Mouse (Mus musculus): ENCODE measurements at regions not wholly inside any gene's neighbourhood (a gene's known extent, or its start where the extent isn't known, plus 50 kb on each side); places are given as distances from the start of the nearest gene placed in this dataset.

DNA sequence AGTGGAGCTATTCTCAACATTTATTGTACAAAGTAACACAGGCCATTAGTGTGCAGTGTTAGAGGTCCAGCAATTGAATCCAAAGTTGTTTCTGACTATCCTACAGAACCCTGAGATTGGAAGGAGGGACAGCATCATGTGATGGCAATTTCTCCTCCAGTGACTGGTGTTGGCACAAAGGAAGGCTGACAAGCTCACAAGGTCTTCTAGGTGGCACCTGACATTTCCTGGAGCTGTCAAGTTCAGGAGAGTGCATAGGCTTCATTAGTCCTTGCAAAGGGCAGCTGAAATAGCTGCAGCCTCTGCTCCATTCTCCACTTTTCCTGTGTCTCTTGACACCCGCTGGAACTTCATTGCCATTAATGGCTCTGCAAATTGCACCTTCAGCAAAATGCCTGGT is 80.6 kb upstream of the B3gat1 start:
- Histone ChIP-seq H3K36me3 (ENCODE audit: insufficient read depth, low read length) (no peaks in the 10 kb centered on the region), H3K4me3 (ENCODE audit: low read length) (no peak overlapping the region), H3K4me1 (ENCODE audit: insufficient read depth, low read length) (no peaks in the 10 kb centered on the region), H3K9me3 (ENCODE audit: low read length) (no peaks in the 10 kb centered on the region), H3K27ac (no peak overlapping the region), H3K4me2 (ENCODE audit: low read depth, low read length) (no peak overlapping the region), H3K9ac (replicated peaks; ENCODE audit: low read length) (no peak overlapping the region), H3K27me3 (ENCODE audit: insufficient read depth, low read length) (no peaks in the 10 kb centered on the region)
- ATAC-seq, result no peak
- DNase-seq (ENCODE audit: low spot score), result no peak
- 82% methylated on average over 1 of the region's 1 CpGs for whole genome bisulfite sequencing
- TF ChIP-seq CTCF (IDR thresholded peaks at IDR 0.05; ENCODE audit: low read depth), result no peak

DNA sequence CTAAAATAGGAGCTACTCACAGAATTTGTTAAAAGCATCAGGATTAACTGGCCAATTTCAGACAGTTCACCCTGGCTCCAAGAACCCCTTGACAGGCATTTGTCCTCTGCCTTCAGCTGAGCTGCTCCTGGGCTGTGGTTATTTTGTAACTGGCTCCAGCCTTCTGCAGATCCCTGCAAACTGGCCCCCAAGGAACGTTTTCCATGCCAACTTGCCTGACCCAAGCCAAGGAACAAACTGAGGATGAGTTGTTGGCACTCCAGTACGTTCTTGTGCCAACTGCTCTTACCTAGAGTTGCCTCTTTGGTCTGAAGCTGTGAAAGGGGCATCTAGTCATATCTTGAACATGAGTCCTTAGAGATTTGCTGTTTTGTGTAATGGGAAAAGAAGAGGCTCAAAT is 74.2 kb upstream of the B3gat1 start:
- WGBS, result 60% methylated on average over 2 of the region's 2 CpGs
- H3K27ac ChIP-seq, result no peak overlapping the region
- no peak overlapping the region for H3K4me2 ChIP-seq (ENCODE audit: low read depth, low read length)
- DNase-seq (ENCODE audit: low spot score), result no peak
- no peaks in the 10 kb centered on the region for H3K27me3 ChIP-seq (ENCODE audit: insufficient read depth, low read length)
- ATAC-seq, result no peak
- no peaks in the 10 kb centered on the region for H3K4me1 ChIP-seq (ENCODE audit: insufficient read depth, low read length)
- no peak overlapping the region for H3K9ac ChIP-seq (replicated peaks; ENCODE audit: low read length)
- no peaks in the 10 kb centered on the region for H3K9me3 ChIP-seq (ENCODE audit: low read length)
- no peaks in the 10 kb centered on the region for H3K36me3 ChIP-seq (ENCODE audit: insufficient read depth, low read length)
- no peak overlapping the region for H3K4me3 ChIP-seq (ENCODE audit: low read length)
- no peak for TF ChIP-seq CTCF (IDR thresholded peaks at IDR 0.05; ENCODE audit: low read depth)

DNA sequence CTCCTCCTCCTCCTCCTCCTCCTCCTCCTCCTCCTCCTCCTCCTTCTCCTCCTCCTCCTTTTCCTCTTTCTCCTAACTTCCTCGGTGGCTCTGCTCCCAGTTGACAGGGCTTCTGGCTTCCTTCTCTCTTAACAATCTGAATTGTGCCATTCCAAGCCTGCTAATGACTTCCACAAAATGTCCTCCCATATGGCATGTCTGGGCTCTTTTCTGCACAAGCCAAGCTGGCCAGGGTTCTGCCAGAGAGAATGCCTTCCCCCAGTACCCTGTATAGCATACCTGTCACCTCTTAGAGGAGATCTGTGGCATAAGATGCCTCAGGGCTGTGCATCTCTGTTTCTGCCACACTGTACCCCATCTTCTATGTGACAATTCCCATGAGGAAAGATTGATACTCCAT is 70.0 kb upstream of the B3gat1 start:
- H3K9ac ChIP-seq (replicated peaks; ENCODE audit: low read length), result no peak overlapping the region
- no peaks in the 10 kb centered on the region for H3K4me1 ChIP-seq (ENCODE audit: insufficient read depth, low read length)
- no peaks in the 10 kb centered on the region for H3K27me3 ChIP-seq (ENCODE audit: insufficient read depth, low read length)
- H3K4me2 ChIP-seq (ENCODE audit: low read depth, low read length), result no peak overlapping the region
- WGBS, result 25% methylated on average over 1 of the region's 1 CpGs
- DNase-seq (ENCODE audit: low spot score), result no peak
- ATAC-seq, result no peak
- H3K4me3 ChIP-seq (ENCODE audit: low read length), result no peak overlapping the region
- H3K27ac ChIP-seq, result no peak overlapping the region
- H3K9me3 ChIP-seq (ENCODE audit: low read length), result no peaks in the 10 kb centered on the region
- TF ChIP-seq CTCF (IDR thresholded peaks at IDR 0.05; ENCODE audit: low read depth), result no peak
- no peaks in the 10 kb centered on the region for H3K36me3 ChIP-seq (ENCODE audit: insufficient read depth, low read length)

DNA sequence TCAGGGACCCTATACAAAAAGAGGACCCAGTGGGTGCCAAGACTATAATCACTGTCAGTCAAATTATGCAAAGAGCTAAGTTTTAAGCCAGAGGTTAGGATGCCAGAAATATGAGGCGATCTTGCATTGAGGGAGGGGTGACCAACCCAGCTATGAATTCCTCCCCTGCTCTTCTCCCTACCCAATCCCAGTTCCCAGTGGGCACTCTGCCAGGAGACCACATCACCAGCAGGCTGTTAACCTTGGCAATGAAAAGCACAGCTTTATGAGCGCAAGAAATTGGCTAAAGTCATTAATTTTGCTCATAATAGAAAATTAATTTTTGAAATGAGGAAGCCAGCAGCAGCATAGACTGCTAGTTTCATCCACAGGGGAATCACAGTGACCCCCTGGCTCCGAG is 65.7 kb upstream of the B3gat1 start:
- 36% methylated on average over 3 of the region's 3 CpGs for WGBS
- no peaks in the 10 kb centered on the region for H3K27me3 ChIP-seq (ENCODE audit: insufficient read depth, low read length)
- no peak overlapping the region for H3K4me2 ChIP-seq (ENCODE audit: low read depth, low read length)

DNA sequence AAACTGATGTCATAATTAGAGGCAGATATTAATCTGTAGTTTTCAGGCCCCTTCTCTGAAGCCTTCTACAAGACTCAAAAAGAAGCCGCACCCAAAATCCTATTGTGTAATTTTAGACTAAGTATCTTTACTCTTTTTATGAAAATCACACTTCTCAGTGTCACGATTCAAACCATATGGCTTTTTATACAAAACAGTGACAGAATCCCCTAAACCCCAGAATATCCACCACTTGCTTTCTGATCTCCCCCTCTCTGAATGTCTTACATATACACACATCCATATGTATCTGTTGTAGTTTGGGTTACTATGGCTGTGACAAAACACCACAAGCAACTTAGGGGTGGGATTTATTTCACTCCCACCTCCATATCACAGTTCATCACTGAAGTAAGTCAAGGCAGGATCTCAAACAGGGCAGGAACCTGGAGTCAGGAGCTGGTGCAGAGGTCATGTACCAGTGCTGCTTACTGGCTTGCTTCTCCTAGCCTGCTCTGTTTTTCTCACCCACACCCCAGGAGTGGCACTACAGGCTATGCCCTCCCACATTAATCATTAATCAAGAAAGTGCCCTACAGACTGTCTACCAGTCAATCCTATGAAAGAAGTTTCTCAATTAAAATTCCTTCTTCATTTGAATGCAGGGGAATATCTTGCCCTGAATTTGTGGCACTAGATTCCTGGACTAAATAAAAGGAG is 59.3 kb upstream of the B3gat1 start:
- no peaks in the 10 kb centered on the region for H3K4me1 ChIP-seq (ENCODE audit: insufficient read depth, low read length)
- no peak overlapping the region for H3K9ac ChIP-seq (replicated peaks; ENCODE audit: low read length)
- H3K27ac ChIP-seq, result no peak overlapping the region
- no peak for DNase-seq (ENCODE audit: low spot score)
- H3K36me3 ChIP-seq (ENCODE audit: insufficient read depth, low read length), result no peaks in the 10 kb centered on the region
- no peaks in the 10 kb centered on the region for H3K27me3 ChIP-seq (ENCODE audit: insufficient read depth, low read length)
- no peak for TF ChIP-seq CTCF (IDR thresholded peaks at IDR 0.05; ENCODE audit: low read depth)
- H3K4me3 ChIP-seq (ENCODE audit: low read length), result no peak overlapping the region
- H3K4me2 ChIP-seq (ENCODE audit: low read depth, low read length), result no peak overlapping the region
- H3K9me3 ChIP-seq (ENCODE audit: low read length), result no peaks in the 10 kb centered on the region
- 95% methylated on average over 2 of the region's 2 CpGs for WGBS
- no peak for ATAC-seq

More for the DNA sequence above, 65.7 kb upstream of the B3gat1 start:
- Histone ChIP-seq H3K9me3 (ENCODE audit: low read length) (no peaks in the 10 kb centered on the region), H3K4me1 (ENCODE audit: insufficient read depth, low read length) (no peaks in the 10 kb centered on the region), H3K27ac (no peak overlapping the region), H3K4me3 (ENCODE audit: low read length) (no peak overlapping the region), H3K9ac (replicated peaks; ENCODE audit: low read length) (no peak overlapping the region), H3K36me3 (ENCODE audit: insufficient read depth, low read length) (no peaks in the 10 kb centered on the region)
- DNase-seq (ENCODE audit: low spot score) (peak; percentile 74), ATAC-seq (peak; percentile 69; the same call in 1 of the 2 replicates)
- no peak for TF ChIP-seq CTCF (IDR thresholded peaks at IDR 0.05; ENCODE audit: low read depth)

DNA sequence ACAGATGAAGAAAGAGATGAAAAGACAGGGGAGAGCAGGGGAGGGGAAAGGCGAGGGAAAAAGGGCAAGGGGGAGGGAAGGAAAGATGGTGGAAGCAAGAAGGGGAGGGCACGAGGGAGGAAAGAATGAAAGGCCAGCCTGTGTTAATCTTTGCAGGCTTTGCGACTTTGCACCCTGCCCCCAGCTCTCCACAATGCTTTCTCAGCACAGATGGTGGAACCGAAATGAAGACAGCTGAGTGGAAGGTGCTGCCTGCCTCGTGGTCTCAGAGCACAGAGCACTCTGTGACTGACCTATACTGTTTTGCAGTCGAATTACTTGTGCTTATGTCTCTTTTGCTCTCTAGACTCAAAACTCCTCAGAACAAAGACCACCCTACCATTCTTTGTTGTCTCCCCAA is 55.2 kb upstream of the B3gat1 start:
- no peak for ATAC-seq

DNA sequence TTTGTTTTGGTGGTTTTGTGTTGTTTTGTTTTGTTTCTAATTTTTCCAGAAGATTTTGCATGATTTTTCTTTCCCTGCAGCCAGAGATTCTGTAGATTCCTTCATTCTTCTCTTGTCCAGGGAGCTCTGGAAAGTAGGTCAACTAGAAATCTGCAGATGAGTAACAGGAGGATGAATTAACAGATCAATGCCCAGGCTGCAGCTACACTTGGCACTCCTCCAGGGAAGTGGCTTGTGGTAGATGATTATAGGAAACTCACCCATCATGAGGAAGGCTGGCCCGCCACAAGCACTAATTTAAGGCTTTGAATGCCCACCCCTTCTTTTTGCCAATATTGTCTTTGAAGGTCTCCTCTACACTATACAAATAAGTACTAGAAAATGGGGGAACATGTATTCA is 52.0 kb upstream of the B3gat1 start:
- Histone ChIP-seq H3K4me1 (ENCODE audit: insufficient read depth, low read length) (no peaks in the 10 kb centered on the region), H3K9me3 (ENCODE audit: low read length) (no peaks in the 10 kb centered on the region), H3K9ac (replicated peaks; ENCODE audit: low read length) (no peak overlapping the region), H3K36me3 (ENCODE audit: insufficient read depth, low read length) (no peaks in the 10 kb centered on the region), H3K27ac (no peak overlapping the region), H3K4me3 (ENCODE audit: low read length) (no peak overlapping the region), H3K4me2 (ENCODE audit: low read depth, low read length) (no peak overlapping the region), H3K27me3 (ENCODE audit: insufficient read depth, low read length) (no peaks in the 10 kb centered on the region)
- no peak for ATAC-seq
- DNase-seq (ENCODE audit: low spot score), result peak; percentile 57
- WGBS, result 36% methylated on average over 1 of the region's 1 CpGs
- no peak for TF ChIP-seq CTCF (IDR thresholded peaks at IDR 0.05; ENCODE audit: low read depth)

More for the DNA sequence above, 55.2 kb upstream of the B3gat1 start:
- Histone ChIP-seq H3K27me3 (ENCODE audit: insufficient read depth, low read length) (no peaks in the 10 kb centered on the region), H3K9me3 (ENCODE audit: low read length) (no peaks in the 10 kb centered on the region), H3K27ac (0 out of 2 replicates have a peak overlapping the region, but pooled peaks have one; percentile 27), H3K4me3 (ENCODE audit: low read length) (no peak overlapping the region), H3K9ac (replicated peaks; ENCODE audit: low read length) (no peak overlapping the region), H3K4me2 (ENCODE audit: low read depth, low read length) (no peak overlapping the region), H3K4me1 (ENCODE audit: insufficient read depth, low read length) (no peaks in the 10 kb centered on the region), H3K36me3 (ENCODE audit: insufficient read depth, low read length) (no peaks in the 10 kb centered on the region)
- 22% methylated on average over 6 of the region's 6 CpGs for WGBS
- peak; percentile 32 for DNase-seq (ENCODE audit: low spot score)
- no peak for TF ChIP-seq CTCF (IDR thresholded peaks at IDR 0.05; ENCODE audit: low read depth)
